8 mouse cellular contexts compared by ENCODE assay signal in the genomic region with DNA sequence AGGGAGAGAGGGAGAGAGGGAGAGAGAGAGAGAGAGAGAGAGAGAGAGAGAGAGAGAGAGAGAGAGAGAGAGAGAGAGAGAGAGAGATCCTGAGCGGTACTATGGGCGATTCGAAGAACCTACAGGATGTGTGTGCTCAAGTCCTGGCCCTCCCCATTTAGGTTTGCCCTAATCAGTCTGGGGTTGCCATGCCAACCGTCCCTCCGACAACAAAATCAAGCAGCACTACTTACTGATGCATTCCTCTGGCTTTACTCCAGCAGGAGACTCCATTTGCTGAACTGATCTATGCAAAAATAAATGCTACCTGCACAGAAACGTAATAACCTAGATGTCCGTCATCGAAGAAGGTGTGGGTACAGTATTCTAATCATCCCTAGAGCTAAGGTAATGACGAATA. TPM values are rescaled to one million over a fixed set of nuclear protein-coding genes. Genes with fewer than 3 reads are reported as not detected.
A peak's percentile ranks its signal among the peaks of the same experiment; 100 is the strongest.
DNase-seq lines count a peak whose midpoint lies in the region; ATAC-seq and TF ChIP-seq lines count a peak whose summit lies in the region.

No protein-coding gene starts in this region.

- 0 out of 2 replicates have a peak, but pooled peaks have one; percentile 23 for ATAC-seq in G1E (ENCODE audit: extremely low read depth, insufficient number of reproducible peaks, low FRiP score, poor library complexity, severe bottlenecking)
- peak; percentile 74 for ATAC-seq in forebrain, embryonic 11.5 days (replicated peaks; ENCODE audit: low FRiP score)
- ATAC-seq in liver, postnatal 0 days = peak; percentile 49
- ATAC-seq in neutrophil, adult 5-6 weeks (ENCODE audit: extremely low read depth, insufficient number of reproducible peaks, low FRiP score, poor library complexity, severe bottlenecking) = peak; percentile 47; the same call in 1 of the 2 replicates
- no peak for ATAC-seq in monocyte, adult 5-6 weeks (replicated peaks; ENCODE audit: insufficient number of reproducible peaks, low FRiP score, low TSS enrichment, poor library complexity, severe bottlenecking)

- WGBS in forebrain, embryonic 11.5 days = 15% methylated on average over 9 of the region's 9 CpGs
- WGBS in liver, postnatal 0 days (ENCODE audit: insufficient replicate concordance) = 25% methylated on average over 9 of the region's 9 CpGs

- peaks cover 21% of the 10 kb centered on the region for H3K4me1 ChIP-seq in G1E (ENCODE audit: insufficient read depth, low read depth, low read length)
- H3K4me1 ChIP-seq in forebrain, embryonic 11.5 days (replicated peaks; ENCODE audit: control insufficient read depth, insufficient read depth, low read length) = 0 out of 2 replicates have a peak, but pooled peaks cover 2% of the 10 kb centered on the region
- H3K4me1 ChIP-seq in liver, postnatal 0 days (ENCODE audit: insufficient read depth) = peaks cover 7% of the 10 kb centered on the region; the same call in 1 of the 2 replicates

- DNase-seq in G1E (ENCODE audit: low spot score) = peak; percentile 30
- DNase-seq in brain, embryonic 18.5 days (ENCODE audit: low read depth, low spot score) = peak; percentile 69
- DNase-seq in forebrain, embryonic 11.5 days (ENCODE audit: low spot score) = peak; percentile 80
- DNase-seq in heart, postnatal 4 days = peak; percentile 75
- DNase-seq in layer of hippocampus, adult 18-20 months (ENCODE audit: low spot score in 2 of 2) = peak; percentile 68 to 85
- peak; percentile 38 for DNase-seq in liver, postnatal 0 days

- H3K4me2 ChIP-seq in forebrain, embryonic 11.5 days (ENCODE audit: low read depth, low read length, severe bottlenecking) = peak overlapping the region; percentile 58
- H3K4me2 ChIP-seq in liver, postnatal 0 days (ENCODE audit: low read depth, low read length) = peak overlapping the region; percentile 71

- no peaks in the 10 kb centered on the region for H3K36me3 ChIP-seq in G1E (replicated peaks)
- H3K36me3 ChIP-seq in forebrain, embryonic 11.5 days (ENCODE audit: control insufficient read depth, insufficient read depth, low read length) = no peaks in the 10 kb centered on the region
- no peaks in the 10 kb centered on the region for H3K36me3 ChIP-seq in liver, postnatal 0 days (replicated peaks; ENCODE audit: insufficient read depth, low read length)

- H3K9ac ChIP-seq in forebrain, embryonic 11.5 days (ENCODE audit: low read length) = peak overlapping the region; percentile 37; the same call in 1 of the 2 replicates
- no peak overlapping the region for H3K9ac ChIP-seq in liver, postnatal 0 days (replicated peaks)

- H3K9me3 ChIP-seq in G1E (replicated peaks) = no peaks in the 10 kb centered on the region
- H3K9me3 ChIP-seq in forebrain, embryonic 11.5 days (ENCODE audit: control insufficient read depth, low read length) = no peaks in the 10 kb centered on the region
- 0 out of 2 replicates have a peak, but pooled peaks cover 11% of the 10 kb centered on the region for H3K9me3 ChIP-seq in liver, postnatal 0 days (ENCODE audit: low read length)

- TF ChIP-seq EP300 in liver, postnatal 0 days (IDR thresholded peaks at IDR 0.05; ENCODE audit: low read depth) = no peak

- TF ChIP-seq CTCF in G1E (IDR thresholded peaks at IDR 0.05; ENCODE audit: low read depth, low read length) = no peak
- TF ChIP-seq CTCF in liver, postnatal 0 days (IDR thresholded peaks at IDR 0.05; ENCODE audit: low read depth) = no peak

- peak overlapping the region; percentile 84 for H3K27ac ChIP-seq in forebrain, embryonic 11.5 days (ENCODE audit: low read depth, low read length)
- H3K27ac ChIP-seq in liver, postnatal 0 days (ENCODE audit: low read depth) = no peak overlapping the region

- no peaks in the 10 kb centered on the region for H3K27me3 ChIP-seq in G1E (ENCODE audit: insufficient read depth, low read length)
- no peaks in the 10 kb centered on the region for H3K27me3 ChIP-seq in forebrain, embryonic 11.5 days (ENCODE audit: control insufficient read depth, insufficient read depth, low read length)
- no peaks in the 10 kb centered on the region for H3K27me3 ChIP-seq in liver, postnatal 0 days (ENCODE audit: insufficient read depth, low read length)

- peak overlapping the region; percentile 73 for H3K4me3 ChIP-seq in G1E (ENCODE audit: low read depth, low read length)
- H3K4me3 ChIP-seq in forebrain, embryonic 11.5 days (ENCODE audit: low read depth, low read length) = peak overlapping the region; percentile 55
- H3K4me3 ChIP-seq in liver, postnatal 0 days (ENCODE audit: low read depth, low read length) = peak overlapping the region; percentile 74; the same call in 1 of the 2 replicates

RNA-seq across cellular contexts. Expression of gene Lrp3, which starts 20.0 kb away (rescaled TPM):
- total RNA-seq in G1E (2014; fragmentation: Nextera tagmentation) (not detected in 2 replicates), G1E (2017) (0.06 and 0.16 TPM in 2 replicates)
- polyA plus RNA-seq in G1E (2012) = not detected in 2 replicates
- 18.6 and 19.1 TPM in 2 replicates for polyA plus RNA-seq in forebrain, embryonic 11.5 days (2014; fragmentation: Nextera tagmentation; extraction: Ambion mirVana)
- 1 to 10 TPM; 6.9 TPM for total RNA-seq in heart, postnatal 4 days (2021)
- total RNA-seq in layer of hippocampus, adult 18-20 months (2021) = 10 to 100 TPM; 75.2 to 77.5 TPM
- polyA plus RNA-seq in liver, postnatal 0 days (2015; fragmentation: Nextera tagmentation; extraction: Ambion mirVana) = 0.61 and 0.69 TPM in 2 replicates
- not detected in 2 replicates for total RNA-seq in neutrophil, adult 5-6 weeks (2017)
- not detected in 3 replicates for total RNA-seq in monocyte, adult 5-6 weeks (2017)

RNA-seq across cellular contexts. Expression of gene Slc7a10, which starts 49.1 kb away (rescaled TPM):
- total RNA-seq in G1E (2014; fragmentation: Nextera tagmentation) = not detected in 2 replicates
- 0.22 TPM in 1 of 2 replicates, not detected in the other for total RNA-seq in G1E (2017)
- polyA plus RNA-seq in G1E (2012) = not detected in 2 replicates
- polyA plus RNA-seq in forebrain, embryonic 11.5 days (2014; fragmentation: Nextera tagmentation; extraction: Ambion mirVana) = 0.67 and 1.0 TPM in 2 replicates
- under 1 TPM; 0.38 to 0.45 TPM for total RNA-seq in heart, postnatal 4 days (2021)
- 10 to 100 TPM; 39.2 to 44.8 TPM for total RNA-seq in layer of hippocampus, adult 18-20 months (2021)
- 0.12 TPM in 2 replicates for polyA plus RNA-seq in liver, postnatal 0 days (2015; fragmentation: Nextera tagmentation; extraction: Ambion mirVana)
- total RNA-seq in neutrophil, adult 5-6 weeks (2017) = not detected in 2 replicates
- not detected in 3 replicates for total RNA-seq in monocyte, adult 5-6 weeks (2017)

Comparison
In these comparisons a context has a peak if more than half of its experiments do, and no peak if none do; other contexts are left out.
1. DNase-seq: peak in every context shown above with its lines; median percentile 80 in forebrain, embryonic 11.5 days; 76 in layer of hippocampus, adult 18-20 months; 75 in heart, postnatal 4 days; 69 in brain, embryonic 18.5 days; 38 in liver, postnatal 0 days; 30 in G1E.
2. RNA of gene Lrp3, which starts 20.0 kb away (total RNA-seq): 75.2 to 77.5 TPM in layer of hippocampus, adult 18-20 months; 6.9 TPM in heart, postnatal 4 days, 0.06 to 0.16 TPM in G1E, not detected in neutrophil, adult 5-6 weeks and not detected in monocyte, adult 5-6 weeks; every median in the first group is over 4 times any median in the second.
3. RNA of gene Slc7a10, which starts 49.1 kb away (total RNA-seq): 39.2 to 44.8 TPM in layer of hippocampus, adult 18-20 months; 0.38 to 0.45 TPM in heart, postnatal 4 days, 0.22 TPM in G1E, not detected in neutrophil, adult 5-6 weeks and not detected in monocyte, adult 5-6 weeks; every median in the first group is over 10 times any median in the second.
4. Peak in every context shown above with its lines, with median percentiles within 50 percentile points of each other: H3K4me3 ChIP-seq.